Mouse (Mus musculus) kidney, adult 2 months (tissue): ENCODE data around the gene Slc16a6.

Experiments
- CTCF ChIP-seq: fragments of 200-500 bp; conservative IDR thresholded peaks from 2 replicates; pipeline ENCODE4 v1.5.1; 2011; ENCODE audit warnings: low read depth, mild to moderate bottlenecking, control low read depth, low read length, moderate library complexity, mixed read lengths; ENCODE audit not compliant: insufficient read depth, insufficient read length
- POLR2A ChIP-seq: fragments of 200-500 bp; IDR thresholded peaks from one replicate; pipeline ENCODE4 v1.6.1; 2011; ENCODE audit warnings: low read depth, low read length, control low read depth

- TF ChIP-seq CTCF (no peak), POLR2A (no peak)
These were observed 6.4 kb downstream of the Slc16a6 start for GRCm38 (mm10) chr11:109466987-109467386.
